Mouse (Mus musculus) heart, postnatal 10 days (tissue): ENCODE measurements around the gene Gigyf2. TPM values are rescaled to one million over a fixed set of nuclear protein-coding genes. Genes with fewer than 3 reads are reported as not detected.

ENCODE experiments used
- DNase-seq, 2 experiments: peaks; one replicate each; pipeline ENCODE4 v3.0.0; 2021
- intact Hi-C: fragments of 180-260 bp; cut with DNase I; formaldehyde crosslinking; loops from one replicate; pipeline ENCODE4 v1.15.1; 2025
- total RNA-seq, 2 experiments: library from RNA; stranded (reverse); gene quantifications; 2 replicates each; pipeline ENCODE4 v1.2.3; 2021

The Gigyf2 gene
- total RNA-seq, 2 experiments from 2014 or later, result 46.6 to 53.5 TPM

DNA sequence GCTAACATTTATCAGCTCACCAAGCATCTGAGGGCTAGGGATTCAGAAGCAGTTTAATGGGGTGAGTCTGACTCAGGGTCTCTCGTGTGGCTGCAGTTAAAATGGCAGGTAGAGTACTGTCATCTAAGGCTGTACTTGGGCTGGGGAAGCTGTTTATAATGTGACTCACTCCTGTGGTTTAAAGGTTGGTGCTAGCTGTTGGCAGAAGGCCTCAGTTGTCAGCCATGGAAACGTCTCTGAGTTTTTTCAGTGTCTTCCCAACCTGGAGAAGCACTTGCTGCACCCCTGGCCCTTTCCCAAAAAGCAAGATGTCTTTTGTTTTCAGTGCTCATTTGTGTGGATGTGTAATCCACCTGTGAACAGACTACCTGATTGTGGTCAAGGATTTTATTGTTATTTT lies 10.9 kb upstream of the Gigyf2 start:
- no peak for DNase-seq
- intact Hi-C loops, result no loop called here

DNA sequence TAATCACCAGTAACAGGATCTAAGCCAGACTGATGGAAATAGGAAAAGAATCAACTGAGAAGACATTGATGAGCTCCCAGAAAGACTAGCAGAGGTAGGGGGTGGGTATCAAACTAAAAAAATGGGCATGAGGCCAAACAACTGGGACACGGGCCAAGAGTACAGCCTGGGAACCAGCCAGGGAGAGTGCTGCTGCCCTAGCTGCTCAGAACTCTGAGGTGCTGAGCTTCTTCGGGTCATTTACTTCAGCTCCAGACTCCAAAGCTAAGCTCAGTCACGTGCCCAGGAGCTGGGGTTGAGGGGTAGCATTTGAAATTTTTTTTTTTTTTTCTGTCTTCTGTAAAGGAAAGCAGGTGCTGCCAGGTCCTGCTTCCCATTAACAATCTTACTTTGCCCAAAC lies 10.1 kb upstream of the Gigyf2 start:
- intact Hi-C loops, result no loop called here
- peak; percentile 42 to 50 for DNase-seq

DNA sequence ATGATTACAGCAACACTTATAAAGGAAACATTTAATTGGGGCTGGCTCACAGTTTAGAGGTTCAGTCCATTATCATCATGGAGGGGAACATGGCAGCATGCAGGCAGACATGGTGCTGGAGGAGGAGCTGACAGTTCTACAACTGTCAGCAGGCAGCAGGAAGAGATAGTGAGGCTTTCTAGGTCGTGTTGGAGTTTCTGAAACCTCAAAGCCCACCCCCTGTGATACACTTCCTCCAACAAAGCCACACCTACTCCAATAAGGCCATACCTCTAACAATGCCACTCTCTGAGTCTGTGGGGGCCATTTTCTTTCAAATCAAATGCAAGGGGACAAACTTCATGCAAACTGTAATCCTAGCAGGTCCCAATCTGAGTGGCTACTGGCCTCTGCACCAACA lies 5.7 kb upstream of the Gigyf2 start:
- intact Hi-C loops, result no loop called here
- no peak for DNase-seq

DNA sequence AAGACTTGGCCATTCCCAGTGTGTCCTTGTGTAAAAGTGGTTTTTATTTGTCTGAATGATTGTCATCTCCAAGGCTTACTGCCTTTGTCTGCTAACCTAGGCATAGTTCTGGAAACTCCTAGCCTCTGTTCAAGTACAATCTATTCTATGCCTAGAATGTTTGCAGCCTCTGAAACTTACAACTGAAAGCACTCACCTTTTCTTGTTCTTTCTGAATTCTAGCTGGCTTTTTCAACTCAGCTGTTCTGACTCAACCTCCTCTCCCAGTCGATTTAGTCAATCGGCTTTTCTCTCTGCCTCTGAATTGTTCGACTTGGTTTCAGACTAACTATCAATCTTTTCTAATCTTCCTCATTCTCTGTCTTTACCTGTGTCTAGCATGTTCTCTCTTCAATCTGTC lies 4.0 kb upstream of the Gigyf2 start:
- intact Hi-C loops, result no loop called here
- no peak for DNase-seq

DNA sequence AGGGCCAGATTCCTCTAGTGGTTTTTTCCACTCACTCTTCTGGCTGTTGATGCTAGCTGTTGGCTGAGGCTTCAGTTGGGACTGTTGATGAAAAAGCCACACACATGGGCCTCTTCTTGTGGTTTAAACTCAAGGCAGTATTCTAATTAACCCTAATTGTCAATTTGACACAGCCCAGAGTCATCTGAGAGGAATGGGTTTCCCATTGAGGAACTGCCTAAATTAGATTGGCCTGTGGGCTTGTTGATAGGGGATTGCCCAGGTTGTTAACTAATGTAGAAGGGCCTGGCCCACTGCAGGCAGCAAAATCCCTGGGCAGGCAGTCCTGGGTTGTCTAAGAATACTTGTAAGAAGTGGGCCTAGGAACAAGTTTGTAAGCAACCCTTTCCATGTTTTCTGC lies 2.1 kb upstream of the Gigyf2 start:
- intact Hi-C loops, result no loop called here
- DNase-seq, result no peak

DNA sequence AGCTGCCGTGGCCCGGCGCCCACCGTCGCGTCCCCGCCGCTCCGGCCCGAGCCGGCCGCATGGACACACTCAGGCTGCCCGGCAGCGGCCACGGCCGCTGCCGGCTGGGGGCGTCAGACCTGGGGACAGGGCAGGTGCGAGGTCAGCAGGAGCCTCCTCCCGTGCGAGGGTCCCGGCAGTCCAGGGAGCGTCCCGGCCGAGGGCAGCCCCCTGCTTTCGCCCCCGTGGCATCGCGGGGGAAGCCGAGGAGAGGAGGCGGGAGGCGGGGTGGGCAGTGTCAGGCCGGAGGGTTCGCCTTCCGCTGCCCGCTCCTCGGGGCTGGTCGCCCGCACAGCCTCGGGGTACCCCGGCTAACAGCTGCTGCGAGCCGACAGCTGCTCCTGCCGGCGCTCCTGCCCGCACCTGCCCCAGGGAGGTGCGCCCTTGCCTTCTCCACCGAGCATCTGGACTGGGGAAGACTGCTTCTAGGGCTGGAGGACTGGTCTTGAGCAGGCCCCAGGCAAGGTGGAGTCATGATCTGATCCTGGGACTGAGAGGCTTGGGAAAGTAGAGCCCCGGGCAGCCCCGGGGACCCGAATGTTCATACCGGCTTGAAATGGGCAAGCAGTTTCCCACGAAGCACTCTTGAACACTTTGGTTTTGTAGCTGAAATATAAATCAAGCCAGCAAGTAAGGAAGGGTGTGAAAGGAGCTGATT lies 515 bp downstream of the Gigyf2 start:
- DNase-seq, result peak in 1 of 2 experiments; percentile 61

DNA sequence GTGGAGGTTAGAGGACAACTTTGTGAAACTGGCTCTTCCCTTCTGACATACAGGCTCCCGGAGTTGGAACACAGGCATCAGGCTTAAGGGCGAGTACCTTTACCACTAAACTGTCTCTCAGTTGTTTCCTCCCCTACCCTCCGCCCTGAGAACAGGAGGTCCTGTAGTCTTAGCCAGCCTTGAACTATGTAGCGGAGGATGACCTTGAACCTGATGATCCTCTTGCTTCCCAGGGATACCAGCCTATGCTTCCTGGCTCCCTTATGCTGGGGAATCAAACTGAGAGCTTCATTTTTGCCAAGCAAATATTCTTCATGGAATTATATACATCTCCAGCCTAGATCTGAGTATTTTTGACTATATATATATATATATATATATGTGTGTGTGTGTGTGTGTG lies 5.0 kb downstream of the Gigyf2 start:
- intact Hi-C loops, result no loop called here
- no peak for DNase-seq

More for the DNA sequence above, 515 bp downstream of the Gigyf2 start:
- intact Hi-C loops, result no loop called here

DNA sequence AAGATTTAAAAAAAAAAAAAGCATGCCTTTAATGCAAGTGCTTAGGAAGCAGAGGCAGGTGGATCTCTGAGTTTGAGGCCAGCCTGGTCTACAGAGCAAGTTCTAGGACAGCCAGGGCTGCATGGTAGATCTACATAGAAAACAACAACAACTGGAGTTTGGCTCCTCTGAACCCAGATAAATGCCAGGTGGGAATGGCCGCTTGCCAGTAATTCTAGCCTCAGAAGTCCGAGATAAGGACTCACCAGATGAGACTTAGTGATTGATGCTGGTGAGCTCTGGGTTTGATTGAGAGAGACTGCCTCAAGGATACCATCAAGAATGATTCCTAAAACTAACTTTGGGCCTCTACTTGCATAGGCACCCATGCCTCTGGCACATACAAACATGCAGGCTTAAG lies 23.8 kb downstream of the Gigyf2 start:
- intact Hi-C loops, result no loop called here
- DNase-seq, result no peak

DNA sequence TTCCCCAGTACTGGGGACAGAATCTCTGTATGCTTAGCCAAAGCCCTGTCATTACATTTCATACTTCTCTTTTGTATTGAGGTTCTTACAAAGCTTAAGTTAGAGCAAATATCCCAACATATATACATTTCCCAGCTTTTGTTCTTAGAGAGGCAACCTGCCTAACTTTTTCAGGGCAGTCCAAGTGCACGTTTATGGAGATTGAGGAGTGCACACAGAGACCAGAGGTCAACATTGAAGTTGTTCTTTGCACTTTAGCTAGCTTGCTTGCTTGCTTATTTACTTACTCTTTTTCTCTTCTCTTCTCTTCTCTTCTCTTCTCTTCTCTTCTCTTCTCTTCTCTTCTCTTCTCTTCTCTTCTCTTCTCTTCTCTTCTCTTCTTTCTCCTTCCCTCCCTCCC lies 33.5 kb downstream of the Gigyf2 start:
- DNase-seq, result no peak
- intact Hi-C loops, result no loop called here

DNA sequence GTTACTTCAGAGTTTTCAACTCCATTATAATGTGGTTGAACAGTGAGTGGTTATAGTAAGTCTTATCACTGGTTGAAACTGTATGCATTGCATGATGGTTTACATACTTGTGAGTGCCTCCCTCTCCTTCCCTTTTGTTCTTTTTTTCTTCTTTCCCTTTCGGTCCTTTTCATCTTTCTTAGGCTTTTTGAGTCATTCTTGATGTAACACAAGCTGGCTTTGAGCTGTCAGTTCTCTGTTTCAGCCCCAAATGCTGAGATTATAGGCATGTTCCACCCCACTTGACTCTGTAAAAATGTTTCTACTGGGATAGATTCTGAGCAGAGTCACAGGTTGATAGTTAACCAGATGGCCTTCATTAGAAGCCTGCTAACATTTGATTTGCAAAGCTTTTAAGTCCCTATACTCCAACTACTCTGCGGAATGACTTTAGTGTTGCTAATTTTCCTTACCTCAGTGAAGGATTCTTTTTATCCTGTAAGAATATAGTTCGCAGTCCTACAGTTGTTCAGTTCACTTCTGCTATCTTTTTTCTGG lies 51.3 kb downstream of the Gigyf2 start:
- DNase-seq, result no peak
- intact Hi-C loops, result no loop called here

DNA sequence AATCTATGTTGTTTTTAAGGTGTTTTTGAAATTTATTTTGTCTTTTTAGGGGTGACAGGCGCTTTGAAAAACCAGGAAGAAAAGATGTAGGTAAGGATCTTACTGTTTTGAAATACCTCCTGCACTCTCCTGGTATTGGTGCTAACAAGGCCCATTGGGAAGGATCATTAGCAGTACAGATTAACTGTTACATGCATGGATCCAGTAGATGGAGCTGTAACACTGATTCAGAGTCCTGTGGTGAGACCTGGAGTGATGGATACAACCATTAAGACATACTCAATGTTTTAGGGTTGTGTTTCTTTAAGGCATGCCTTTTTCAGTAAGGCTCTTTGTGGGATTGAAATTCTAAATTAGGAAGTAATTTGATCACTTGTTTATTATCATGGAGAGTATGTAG lies 53.1 kb downstream of the Gigyf2 start:
- intact Hi-C loops, result no loop called here
- DNase-seq, result no peak

DNA sequence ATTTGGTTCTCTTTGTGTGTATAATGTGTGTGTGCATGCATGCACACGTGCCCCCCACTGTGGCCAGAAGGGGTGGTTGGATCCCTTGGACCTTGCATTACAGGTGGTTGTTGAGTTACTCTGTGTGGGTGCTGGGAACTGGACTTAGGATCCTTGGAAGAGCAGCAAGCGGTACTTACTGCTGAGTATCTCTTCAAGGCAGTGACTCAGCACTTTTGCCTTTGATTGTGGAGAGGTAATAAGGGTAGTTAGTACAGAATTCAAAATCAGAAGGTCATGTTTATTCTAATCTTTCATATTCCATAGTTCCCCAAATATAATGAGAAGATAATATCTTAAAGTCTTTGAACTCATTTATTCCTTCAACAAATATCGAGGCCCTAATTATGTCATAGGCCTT lies 54.4 kb downstream of the Gigyf2 start:
- DNase-seq, result no peak
- intact Hi-C loops, result no loop called here

DNA sequence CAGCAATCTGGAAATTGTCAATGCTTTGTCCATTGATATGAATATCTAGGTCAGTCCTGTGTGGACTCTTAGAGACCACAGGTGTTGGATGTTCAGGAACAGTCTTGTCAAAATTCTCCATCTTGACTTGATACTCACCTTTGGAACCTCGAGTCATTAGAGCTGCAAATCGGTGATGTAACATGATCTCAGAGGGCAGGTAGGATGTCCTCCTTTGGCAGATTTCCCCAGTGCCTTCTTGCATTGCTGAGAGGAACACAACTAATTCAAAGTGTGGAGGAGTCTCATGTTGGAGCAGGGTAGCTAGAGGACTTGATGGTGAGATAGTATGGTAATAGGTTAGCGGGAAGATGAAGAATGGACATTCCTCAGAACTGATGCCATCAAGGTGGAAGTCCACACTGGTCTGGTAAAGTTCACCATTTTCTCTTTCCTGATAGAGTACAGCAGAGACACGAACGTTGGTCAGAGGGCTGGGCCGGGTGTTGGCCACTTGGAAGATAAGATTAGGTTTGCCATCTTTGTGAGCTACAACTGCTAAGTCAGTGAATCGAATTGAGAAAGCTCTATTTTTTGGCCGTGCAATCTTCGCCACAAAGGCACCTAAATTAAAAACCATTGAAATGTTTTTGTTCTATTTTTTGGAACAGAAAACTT lies 59.8 kb downstream of the Gigyf2 start:
- no peak for DNase-seq
- intact Hi-C loops, result no loop called here

DNA sequence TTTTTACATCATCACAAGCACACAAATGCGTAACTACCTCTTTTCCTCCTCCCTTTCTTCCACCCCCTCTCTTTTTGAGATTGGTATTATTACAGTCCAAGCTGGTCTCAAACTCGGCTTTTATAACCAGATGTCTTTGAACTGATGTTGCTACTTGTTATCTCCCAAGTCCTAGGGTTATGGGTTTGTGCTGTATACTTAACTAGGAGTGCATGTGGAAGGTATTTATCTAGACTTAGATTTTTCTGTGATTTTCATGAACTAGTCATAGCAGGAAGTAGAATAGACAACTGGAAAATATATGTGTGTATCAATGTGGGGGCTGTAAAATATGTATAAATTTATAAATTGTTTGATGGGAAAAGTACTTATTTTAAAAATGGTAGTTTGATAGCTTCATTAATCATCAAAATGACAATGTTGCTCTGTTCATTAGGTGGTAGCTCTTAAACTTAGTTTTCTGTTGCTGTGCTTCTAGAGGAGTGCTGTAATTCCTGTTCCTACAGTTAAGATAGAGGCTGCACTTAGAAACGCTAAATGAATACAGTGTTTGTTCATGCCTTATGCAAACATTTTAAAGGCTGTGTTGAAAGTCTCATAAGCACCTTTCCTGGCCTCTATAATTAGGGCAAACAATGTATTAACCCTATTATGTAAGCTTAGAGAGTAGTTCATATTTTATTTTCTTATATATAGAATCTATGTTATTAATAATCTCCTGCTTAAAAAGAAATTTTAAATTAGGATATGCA lies 66.8 kb downstream of the Gigyf2 start:
- no peak for DNase-seq
- intact Hi-C loops, result no loop called here

DNA sequence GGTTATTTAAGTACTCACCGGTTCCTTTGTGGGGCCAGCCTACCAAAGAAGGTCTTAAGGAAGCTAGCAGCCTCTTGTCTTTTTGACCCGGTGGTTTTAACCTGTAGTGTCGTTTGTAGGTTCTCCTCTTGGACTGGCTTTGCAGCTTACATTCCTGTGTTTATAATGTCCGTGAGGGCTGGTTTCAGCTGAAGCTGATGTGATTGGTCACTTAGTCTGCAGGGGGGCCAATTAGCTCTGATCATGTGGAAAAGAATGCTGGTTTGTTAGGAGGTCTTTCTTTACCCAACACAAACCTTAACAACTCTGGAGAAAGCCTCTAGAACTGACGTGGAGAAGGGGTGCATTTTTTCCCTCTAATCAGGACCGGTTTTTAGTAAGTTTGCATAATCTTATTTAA lies 67.8 kb downstream of the Gigyf2 start, which contains the start of gene Kcnj13:
TSS of gene Kcnj13 (minus strand) at position 136 of the 400 bp plus-strand sequence.
- intact Hi-C loops, result no loop called here
- DNase-seq, result no peak

DNA sequence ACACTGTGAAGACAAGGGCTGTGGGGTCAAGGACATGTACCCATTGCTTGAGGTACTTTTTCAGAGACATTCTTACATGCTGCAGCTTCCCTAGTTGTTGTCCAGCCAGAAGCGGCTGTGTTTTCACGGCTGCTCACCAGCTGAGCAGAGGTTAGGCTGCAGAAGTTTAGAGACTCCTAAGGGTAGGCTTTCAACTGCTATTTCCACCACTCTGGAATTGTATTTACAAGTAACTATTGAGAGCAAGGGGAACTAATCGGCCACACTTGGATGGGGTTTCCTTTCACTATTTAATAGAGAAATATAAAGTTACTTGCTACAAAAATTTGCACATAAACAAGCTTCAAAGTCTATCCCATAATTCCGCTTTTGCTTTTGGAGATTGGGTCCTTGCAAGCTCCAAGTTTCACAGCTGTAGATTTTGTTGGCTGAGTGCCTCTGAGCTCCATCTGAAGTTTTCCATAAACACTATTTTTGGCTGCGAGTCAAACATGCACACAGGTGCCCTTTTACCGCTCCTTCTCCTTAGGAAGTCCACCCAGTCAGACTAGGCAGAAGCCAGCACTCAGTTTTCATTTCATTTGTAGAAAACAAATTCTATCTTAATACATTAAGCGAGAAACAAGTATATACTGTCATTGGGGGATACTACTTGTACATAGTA lies 70.3 kb downstream of the Gigyf2 start:
- peak in 1 of 2 experiments; percentile 5 for DNase-seq
- intact Hi-C loops, result no loop called here

DNA sequence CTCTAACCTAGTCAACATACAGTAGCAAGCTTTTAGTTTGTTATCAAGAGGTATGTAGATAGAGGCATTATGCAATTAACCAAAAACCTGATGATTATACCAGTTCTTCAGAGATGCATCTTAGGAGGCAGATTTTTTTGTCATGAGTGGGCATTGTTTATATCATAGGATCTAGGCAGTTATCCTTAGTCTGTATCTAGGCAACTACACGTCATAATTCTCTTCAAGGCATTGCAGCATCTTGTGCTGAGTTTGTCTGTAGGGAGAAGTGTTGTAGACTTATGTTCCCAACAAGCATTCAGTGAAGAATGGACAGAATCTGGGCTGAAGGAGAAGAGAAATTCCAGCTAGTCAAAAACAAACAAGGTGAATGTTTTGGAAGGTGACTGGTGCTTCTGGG lies 77.9 kb downstream of the Gigyf2 start:
- intact Hi-C loops, result no loop called here
- DNase-seq, result no peak

DNA sequence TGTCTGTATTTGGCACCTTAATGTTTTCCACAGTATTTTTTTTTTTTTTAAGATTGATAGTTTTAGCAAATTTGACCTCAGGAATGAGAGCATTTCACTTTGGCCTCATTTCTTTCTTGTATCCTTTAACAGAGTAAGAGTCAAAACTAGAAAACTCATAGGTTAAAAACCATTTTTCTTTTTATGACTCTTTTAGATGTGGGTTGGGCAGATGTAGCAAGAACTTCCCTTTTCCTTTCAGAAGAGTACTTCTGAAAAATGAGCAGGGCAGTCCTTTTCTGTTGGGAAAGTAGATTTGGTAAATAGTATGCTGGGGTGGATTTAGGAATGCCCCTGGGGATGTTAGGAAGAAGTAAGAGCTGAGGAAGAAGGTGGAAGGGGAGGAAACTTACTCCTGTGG lies 79.2 kb downstream of the Gigyf2 start:
- intact Hi-C loops, result no loop called here
- no peak for DNase-seq

DNA sequence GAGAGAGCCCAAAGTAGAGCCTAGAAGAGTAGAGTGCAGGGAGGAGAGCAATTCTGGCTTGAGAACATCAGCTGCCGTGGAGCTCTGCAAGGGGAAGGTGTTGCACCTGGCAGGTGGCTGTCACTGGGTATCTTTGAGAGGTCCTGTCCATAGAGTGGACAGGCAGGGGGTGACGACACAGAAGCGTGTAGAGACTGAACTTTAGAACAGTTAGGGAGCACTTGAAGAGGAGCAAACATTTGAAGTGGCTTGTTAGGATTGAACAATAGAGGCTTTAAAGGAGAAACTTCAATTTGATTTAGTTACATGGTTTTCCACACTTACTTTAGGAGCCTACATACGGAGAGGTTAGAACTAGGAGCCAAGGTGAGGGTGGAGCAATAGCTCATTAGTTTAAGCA lies 82.6 kb downstream of the Gigyf2 start:
- intact Hi-C loops, result no loop called here
- no peak for DNase-seq

DNA sequence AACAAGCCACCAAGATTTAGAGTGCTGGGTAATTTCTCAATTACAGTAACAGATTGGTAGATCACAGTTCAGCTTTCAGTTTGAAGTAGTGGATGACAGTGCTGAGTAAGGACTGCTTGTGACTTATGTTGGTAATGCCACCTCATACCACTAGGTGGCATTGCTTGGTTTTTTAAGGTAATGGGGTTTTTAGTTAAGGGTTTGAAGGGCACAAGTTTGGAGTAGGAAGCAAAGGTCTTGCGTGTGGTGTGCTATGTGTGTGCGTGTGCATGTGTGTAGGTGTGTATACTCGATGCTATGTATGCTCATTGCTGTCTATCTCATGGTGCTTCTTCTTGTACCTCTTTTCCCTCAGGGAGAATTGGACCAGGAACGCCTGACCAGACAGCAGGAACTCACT lies 91.9 kb downstream of the Gigyf2 start:
- peak; percentile 15 to 27 for DNase-seq
- intact Hi-C loops, result no loop called here

DNA sequence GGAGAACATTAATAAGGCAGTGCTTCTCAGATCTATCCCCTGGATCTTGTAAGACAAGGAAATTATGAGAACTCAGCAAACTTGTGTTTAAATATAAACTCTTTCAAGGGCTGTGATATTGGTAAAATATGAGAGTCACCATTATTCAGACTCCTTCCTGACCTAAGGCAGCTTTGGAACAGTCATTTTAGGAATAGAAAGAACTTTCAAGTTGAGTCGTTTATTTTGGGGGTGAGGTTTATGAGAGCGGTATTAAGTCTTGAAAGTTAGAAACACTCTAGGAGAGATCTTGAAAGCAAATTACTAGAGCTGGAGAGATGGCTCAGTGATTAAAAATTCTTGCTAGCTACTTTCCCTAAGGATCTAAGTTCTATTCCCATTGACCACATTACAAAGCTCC lies 108.3 kb downstream of the Gigyf2 start:
- DNase-seq, result no peak
- intact Hi-C loops, result no loop called here
